Mouse (Mus musculus) erythroblast, embryonic 14.5 days (primary cell): ENCODE measurements around the gene Tubg1. TPM values are rescaled to one million over a fixed set of nuclear protein-coding genes. Genes with fewer than 3 reads are reported as not detected.
"Not testable (repeated sequence)": the region's sequence is repeated elsewhere in the genome, so short reads cannot be mapped to it uniquely, and the experiment has no call there.

ENCODE experiments used
- H3K27me3 ChIP-seq: 2 replicates; pipeline ENCODE4 v1.6.1; 2012; ENCODE audit warnings: inconsistent platforms; ENCODE audit not compliant: control insufficient read depth
- H3K36me3 ChIP-seq: 2 replicates; pipeline ENCODE4 v1.6.1; 2012; ENCODE audit warnings: mild to moderate bottlenecking, inconsistent platforms; ENCODE audit not compliant: control insufficient read depth
- H3K4me1 ChIP-seq: 2 replicates; pipeline ENCODE4 v1.6.1; 2012; ENCODE audit warnings: inconsistent platforms; ENCODE audit not compliant: control insufficient read depth
- H3K4me3 ChIP-seq: replicated peaks from 2 replicates; pipeline ENCODE3; 2012; ENCODE audit warnings: moderate library complexity, mild to moderate bottlenecking, inconsistent platforms
- H3K9me3 ChIP-seq: 2 replicates; pipeline ENCODE4 v1.6.1; 2012; ENCODE audit warnings: low read length, inconsistent platforms, mixed read lengths; ENCODE audit not compliant: control insufficient read depth
- GATA1 ChIP-seq: IDR thresholded peaks from 2 replicates; pipeline ENCODE4 v1.6.1; 2012; ENCODE audit warnings: low read length, inconsistent platforms, mixed read lengths
- TAL1 ChIP-seq: IDR thresholded peaks from 3 replicates; pipeline ENCODE4 v1.6.1; 2012; ENCODE audit warnings: low read length, inconsistent platforms, mixed read lengths
- polyA plus RNA-seq: library from polyadenylated mRNA; stranded (reverse); fragments of >175 nt; gene quantifications from 2 replicates; pipeline ENCODE4 v1.2.3, GENCODE M21; 2012

The Tubg1 gene
- polyA plus RNA-seq, 1 experiment: 22.0 TPM

GRCm38 (mm10) chr11:101155728-101156371, 36.1 kb downstream of the Tubg1 start, which contains the start of gene Tubg2:
TSS of gene Tubg2 (plus strand) at chr11:101155907.
- Histone ChIP-seq H3K4me3 (no peak within 1 kb of the TSS), H3K9me3 (no peaks in the 10 kb centered on the region), H3K27me3 (peaks cover 57% of the 10 kb centered on the region), H3K4me1 (peaks cover 3% of the 10 kb centered on the region; the same call in 1 of the 2 replicates), H3K36me3 (no peaks in the 10 kb centered on the region)
- TF ChIP-seq GATA1 (no peak), TAL1 (no peak)

DNA sequence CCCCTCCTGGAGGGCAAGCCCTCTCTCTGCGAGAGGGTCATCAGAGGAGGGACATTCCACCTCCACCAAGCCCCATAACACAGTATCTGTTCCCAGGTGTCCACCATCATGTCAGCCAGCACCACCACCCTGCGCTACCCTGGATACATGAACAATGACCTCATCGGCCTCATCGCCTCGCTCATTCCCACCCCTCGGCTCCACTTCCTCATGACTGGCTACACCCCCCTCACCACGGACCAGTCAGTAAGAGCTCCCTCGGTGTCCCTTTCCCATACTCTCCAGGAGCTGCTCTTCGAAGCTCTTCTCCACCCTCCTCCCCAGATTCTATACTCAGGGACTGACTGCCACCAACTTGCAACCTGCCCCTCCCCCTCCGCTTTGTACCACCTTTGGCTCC, 40.4 kb downstream of the Tubg1 start:
- H3K4me1 ChIP-seq: peaks cover 15% of the 10 kb centered on the region
- not testable (repeated sequence) for H3K9me3 ChIP-seq, H3K4me3 ChIP-seq, H3K36me3 ChIP-seq
- peaks cover 91% of the 10 kb centered on the region for H3K27me3 ChIP-seq

DNA sequence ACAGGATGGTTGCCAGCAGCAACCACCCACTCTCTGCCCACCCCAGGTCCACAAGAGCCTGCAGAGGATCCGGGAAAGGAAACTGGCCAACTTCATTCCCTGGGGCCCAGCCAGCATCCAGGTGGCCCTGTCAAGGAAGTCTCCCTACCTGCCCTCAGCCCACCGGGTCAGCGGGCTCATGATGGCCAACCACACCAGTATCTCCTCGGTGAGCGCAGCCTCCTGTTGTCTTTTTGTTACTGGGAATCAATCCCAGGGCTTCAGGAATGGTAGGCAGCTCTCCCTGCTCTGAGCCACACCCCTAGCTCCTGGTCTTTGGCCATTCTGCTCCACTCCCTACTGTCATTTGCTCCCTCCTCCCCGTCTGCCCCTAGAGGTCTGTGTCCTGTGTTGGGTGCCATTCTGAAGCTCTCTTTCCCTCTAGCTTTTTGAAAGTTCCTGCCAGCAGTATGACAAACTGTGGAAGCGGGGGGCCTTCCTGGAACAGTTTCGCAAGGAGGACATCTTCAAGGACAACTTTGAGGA, 41.3 kb downstream of the Tubg1 start:
- H3K9me3 ChIP-seq, H3K36me3 ChIP-seq, H3K4me3 ChIP-seq: not testable (repeated sequence)
- H3K27me3 ChIP-seq: peaks cover 91% of the 10 kb centered on the region
- peaks cover 12% of the 10 kb centered on the region for H3K4me1 ChIP-seq

DNA sequence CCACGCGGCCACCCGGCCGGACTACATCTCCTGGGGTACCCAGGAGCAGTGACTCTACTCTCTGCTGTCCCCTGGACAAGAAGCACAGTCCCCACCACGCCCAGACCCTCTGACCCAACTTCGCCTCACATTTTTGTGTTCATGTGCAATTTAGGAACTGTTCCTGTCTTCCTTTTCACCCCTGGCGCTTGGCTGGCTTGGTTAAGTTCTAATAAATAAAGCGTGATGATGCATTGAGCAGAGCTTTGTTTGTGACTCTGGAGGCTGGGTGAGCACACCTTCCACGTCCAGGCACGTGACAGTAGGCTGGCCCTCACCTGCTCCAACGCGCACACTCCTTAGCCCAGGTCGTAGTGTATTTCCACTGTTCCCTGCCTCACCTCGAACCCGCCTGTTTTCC, 41.8 kb downstream of the Tubg1 start:
- H3K4me1 ChIP-seq: peaks cover 12% of the 10 kb centered on the region
- H3K36me3 ChIP-seq: no peaks in the 10 kb centered on the region; the same call in 1 of the 2 replicates
- TF ChIP-seq TAL1 (no peak), GATA1 (no peak)
- H3K9me3 ChIP-seq: peaks cover 2% of the 10 kb centered on the region; the same call in 1 of the 2 replicates
- H3K4me3 ChIP-seq: no peak overlapping the region
- H3K27me3 ChIP-seq: peaks cover 91% of the 10 kb centered on the region

- TF ChIP-seq GATA1 (no peak), TAL1 (no peak)
- H3K9me3 ChIP-seq: peaks cover 2% of the 10 kb centered on the region; the same call in 1 of the 2 replicates
- H3K27me3 ChIP-seq: peaks cover 93% of the 10 kb centered on the region
- H3K4me1 ChIP-seq: peaks cover 12% of the 10 kb centered on the region
- no peaks in the 10 kb centered on the region; the same call in 1 of the 2 replicates for H3K36me3 ChIP-seq
- no peak overlapping the region for H3K4me3 ChIP-seq
Observed at GRCm38 (mm10) chr11:101162301-101162700, 42.6 kb downstream of the Tubg1 start.

- Histone ChIP-seq H3K9me3 (peaks cover 2% of the 10 kb centered on the region; the same call in 1 of the 2 replicates), H3K4me1 (peaks cover 12% of the 10 kb centered on the region), H3K36me3 (peaks cover 4% of the 10 kb centered on the region; the same call in 1 of the 2 replicates), H3K27me3 (peaks cover 93% of the 10 kb centered on the region), H3K4me3 (no peak overlapping the region)
- TF ChIP-seq TAL1 (no peak), GATA1 (no peak)
Observed at GRCm38 (mm10) chr11:101162772-101163171, 43.0 kb downstream of the Tubg1 start.

DNA sequence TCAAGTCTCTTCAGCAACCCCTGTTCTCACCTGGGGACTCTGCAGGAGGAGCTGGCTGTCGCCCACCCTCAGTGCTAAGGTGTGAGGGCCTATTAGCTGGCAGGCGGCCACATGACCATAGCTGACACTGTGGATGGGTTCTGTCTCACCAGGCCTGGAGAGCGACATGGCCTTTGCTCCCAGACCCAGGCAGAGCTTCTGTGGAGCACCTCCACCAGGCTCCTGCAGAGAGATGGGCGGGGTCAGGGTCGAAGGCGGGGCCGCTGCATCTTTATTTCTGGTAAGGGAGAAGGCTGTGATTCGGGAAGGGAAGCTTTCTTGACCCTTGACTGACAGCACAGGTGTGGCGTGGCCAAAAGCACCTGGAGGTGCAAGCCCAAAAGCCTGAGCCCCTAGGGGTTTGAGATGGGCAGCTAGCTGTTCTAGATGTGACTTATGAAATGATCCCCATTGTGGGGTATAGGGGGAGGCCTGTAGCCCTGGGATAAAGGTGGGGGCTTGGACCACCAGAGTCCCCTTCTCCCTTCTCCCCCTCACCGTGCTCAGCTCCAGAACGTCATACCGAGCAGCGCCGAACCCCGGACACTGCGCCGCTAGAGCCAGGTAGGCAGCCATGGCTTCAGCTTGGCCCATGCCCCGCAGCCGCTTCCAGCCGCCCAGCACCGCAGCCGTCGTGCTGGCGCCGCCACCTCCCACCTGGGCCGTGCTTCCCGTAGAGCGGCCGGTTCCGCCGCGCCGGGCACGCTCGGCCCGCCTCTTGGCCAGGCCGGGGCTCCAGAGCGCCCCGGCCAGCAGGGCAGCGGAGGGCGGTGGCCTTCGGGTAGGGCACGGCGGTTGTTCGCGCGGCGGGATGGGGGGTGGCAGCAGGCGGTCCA, 44.0 kb downstream of the Tubg1 start:
- peaks cover 12% of the 10 kb centered on the region for H3K4me1 ChIP-seq
- H3K4me3 ChIP-seq: no peak overlapping the region
- H3K27me3 ChIP-seq: peaks cover 94% of the 10 kb centered on the region
- peaks cover 2% of the 10 kb centered on the region; the same call in 1 of the 2 replicates for H3K9me3 ChIP-seq
- peaks cover 5% of the 10 kb centered on the region; the same call in 1 of the 2 replicates for H3K36me3 ChIP-seq
- no peak for TF ChIP-seq GATA1
- no peak for TF ChIP-seq TAL1

DNA sequence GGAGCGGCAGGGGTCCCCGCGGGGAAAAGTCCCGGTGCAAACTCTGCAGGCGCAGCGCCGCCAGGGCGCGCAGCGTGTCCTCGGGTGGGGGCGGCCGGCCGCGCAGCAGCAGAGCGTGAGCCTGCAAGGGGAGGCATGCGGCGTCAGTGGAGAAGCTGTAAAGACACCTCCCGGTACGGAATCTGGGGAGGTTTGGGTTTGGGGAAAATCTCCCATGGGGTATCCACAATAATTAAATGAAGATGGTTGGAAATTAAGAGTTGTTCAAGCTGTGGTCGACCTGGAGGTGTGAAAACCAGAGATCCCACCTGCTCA, 44.6 kb downstream of the Tubg1 start:
- Histone ChIP-seq H3K4me1 (peaks cover 12% of the 10 kb centered on the region), H3K27me3 (peaks cover 94% of the 10 kb centered on the region), H3K4me3 (no peak overlapping the region), H3K9me3 (peaks cover 2% of the 10 kb centered on the region; the same call in 1 of the 2 replicates), H3K36me3 (peaks cover 5% of the 10 kb centered on the region; the same call in 1 of the 2 replicates)
- TF ChIP-seq TAL1: no peak
- no peak for TF ChIP-seq GATA1
